Comparison of ENCODE assay signal across 9 mouse cellular contexts in genomic region chr6:4489366-4490245, GRCm38 (mm10). TPM values are rescaled to one million over a fixed set of nuclear protein-coding genes. Genes with fewer than 3 reads are reported as not detected.
DNase-seq lines count a peak whose midpoint lies in the region; ATAC-seq lines count a peak whose summit lies in the region.
"Had no signal": no experiment of that assay in that cellular context is flagged by ENCODE, and none has a peak within 500 bp of the region (broad histone marks: within the 10 kb centered on the region; RNA-seq: fewer than 3 reads in every experiment).

No protein-coding gene starts in this region.

- whole genome bisulfite sequencing in heart, embryonic 12.5 days, result 20% methylated on average over 6 of the region's 6 CpGs
- 18% methylated on average over 6 of the region's 6 CpGs for WGBS in kidney, embryonic 15.5 days

- H3K9me3 ChIP-seq in heart, embryonic 12.5 days (replicated peaks), result no peaks in the 10 kb centered on the region
- no peaks in the 10 kb centered on the region for H3K9me3 ChIP-seq in kidney, embryonic 15.5 days (replicated peaks)
- H3K9me3 ChIP-seq: megakaryocyte, embryonic 14.5 days had no signal

- DNase-seq in 3134 (ENCODE audit: extremely low read depth, insufficient read length, low spot score), result peak; percentile 66
- peak; percentile 77 for DNase-seq in embryo, embryonic 10 days (ENCODE audit: low spot score)
- peak; percentile 69 to 71 for DNase-seq in lung, postnatal 4 days
- DNase-seq in right cerebral cortex, postnatal 14 days, result no peak
- no peak for DNase-seq in right cerebral cortex, postnatal 36 days (ENCODE audit: low spot score in 2 of 2)
- no peak for DNase-seq in layer of hippocampus, adult 18-20 months (ENCODE audit: low spot score in 2 of 2)

- no peaks in the 10 kb centered on the region for H3K36me3 ChIP-seq in heart, embryonic 12.5 days
- no peaks in the 10 kb centered on the region for H3K36me3 ChIP-seq in kidney, embryonic 15.5 days

- H3K27me3 ChIP-seq in heart, embryonic 12.5 days (replicated peaks), result no peaks in the 10 kb centered on the region
- no peaks in the 10 kb centered on the region for H3K27me3 ChIP-seq in kidney, embryonic 15.5 days
- H3K27me3 ChIP-seq: megakaryocyte, embryonic 14.5 days had no signal

- H3K4me3 ChIP-seq in heart, embryonic 12.5 days, result no peak overlapping the region
- 0 out of 2 replicates have a peak overlapping the region, but pooled peaks have one; percentile 6 for H3K4me3 ChIP-seq in kidney, embryonic 15.5 days (replicated peaks)
- H3K4me3 ChIP-seq: megakaryocyte, embryonic 14.5 days had no signal

- peak overlapping the region; percentile 87 for H3K27ac ChIP-seq in heart, embryonic 12.5 days (ENCODE audit: poor library complexity, severe bottlenecking)
- H3K27ac ChIP-seq in kidney, embryonic 15.5 days, result peak overlapping the region; percentile 95

- H3K9ac ChIP-seq in heart, embryonic 12.5 days, result no peak overlapping the region
- no peak overlapping the region for H3K9ac ChIP-seq in kidney, embryonic 15.5 days

- H3K4me2 ChIP-seq in heart, embryonic 12.5 days, result peak overlapping the region; percentile 44
- H3K4me2 ChIP-seq in kidney, embryonic 15.5 days, result peak overlapping the region; percentile 40

- ATAC-seq in heart, embryonic 12.5 days (ENCODE audit: insufficient number of reproducible peaks, low FRiP score), result peak; percentile 89
- ATAC-seq in kidney, embryonic 15.5 days (replicated peaks; ENCODE audit: low FRiP score), result peak; percentile 97

- H3K4me1 ChIP-seq in heart, embryonic 12.5 days (replicated peaks), result peaks cover 24% of the 10 kb centered on the region
- peaks cover 29% of the 10 kb centered on the region for H3K4me1 ChIP-seq in kidney, embryonic 15.5 days

RNA-seq across cellular contexts. Expression of gene Col1a2, which starts 15.0 kb away (rescaled TPM):
- 230 and 232 TPM in 2 replicates for polyA plus RNA-seq in heart, embryonic 12.5 days (2016; fragmentation: Nextera tagmentation; extraction: Ambion mirVana)
- polyA plus RNA-seq in kidney, embryonic 15.5 days (2015; fragmentation: Nextera tagmentation; extraction: Ambion mirVana), result 610 and 639 TPM in 2 replicates
- total RNA-seq in layer of hippocampus, adult 18-20 months (2021), result 1 to 10 TPM; 6.1 to 7.1 TPM

Comparison
In these comparisons a context has a peak if more than half of its experiments do, and no peak if none do; other contexts are left out.
1. DNase-seq: peak in 3134 (single experiment), embryo, embryonic 10 days (single experiment) and lung, postnatal 4 days (2 of 2); none in right cerebral cortex, postnatal 14 days (single experiment), right cerebral cortex, postnatal 36 days (0 of 2) and layer of hippocampus, adult 18-20 months (0 of 2).